Mouse (Mus musculus) effector memory CD4-positive, alpha-beta T cell, adult 5 months (primary cell): ENCODE results near the gene Mapre1. TPM values are rescaled to one million over a fixed set of nuclear protein-coding genes. Genes with fewer than 3 reads are reported as not detected.

Experiments
- polyA plus RNA-seq: library from polyadenylated mRNA; unstranded; fragments of 100-300 nt; shearing (Covaris generic); gene quantifications from one replicate; pipeline ENCODE4 v1.2.1, GENCODE M21; 2017

Mapre1 gene
- polyA plus RNA-seq = 231 TPM

DNA sequence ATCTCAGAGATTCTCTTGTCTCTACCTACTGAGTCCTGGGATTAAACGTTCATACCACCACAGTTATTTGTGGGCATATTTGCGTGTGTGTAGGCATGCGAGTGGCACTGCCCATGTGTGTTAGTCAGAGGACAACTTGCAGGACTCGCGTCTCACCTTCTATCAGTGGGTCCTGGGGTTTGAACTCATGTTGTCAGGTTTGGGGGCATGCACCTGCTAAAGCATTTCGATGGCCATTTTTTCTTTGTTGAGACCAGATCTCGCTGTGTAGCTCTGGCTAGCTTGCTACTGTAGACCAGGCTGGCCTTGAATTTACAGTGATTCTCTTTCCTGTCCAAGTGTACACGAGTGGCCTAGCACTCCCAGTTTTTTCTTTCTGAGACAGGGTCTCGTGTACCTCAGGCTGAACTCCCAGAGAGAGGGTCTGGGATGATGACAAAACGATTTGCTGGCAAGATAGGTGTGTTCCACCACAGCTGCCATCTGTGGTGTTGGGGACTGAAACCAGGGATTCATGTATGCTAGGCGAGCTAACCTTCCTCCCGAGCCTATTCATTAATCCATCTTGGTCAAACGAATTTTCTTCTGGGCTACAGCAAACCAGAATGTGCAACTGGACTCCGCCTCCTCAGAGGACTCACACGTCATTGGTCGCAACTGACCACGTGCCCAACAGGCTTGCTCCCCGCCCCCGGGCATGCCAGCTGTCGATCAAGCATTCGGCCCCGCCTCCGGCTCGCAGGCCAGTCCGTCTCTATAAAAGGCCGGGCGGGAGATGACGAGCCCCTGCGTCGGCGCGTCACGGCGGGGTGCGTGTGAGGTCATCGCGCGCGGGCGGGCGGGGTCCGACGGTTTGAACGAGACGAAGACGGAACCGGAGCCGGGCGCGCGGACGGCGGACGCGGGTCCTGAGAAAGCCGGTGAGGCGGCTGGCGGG is at the start of gene Mapre1:
Gene Mapre1, plus strand, starts transcription at position 775 of the 937 bp plus-strand sequence.

DNA sequence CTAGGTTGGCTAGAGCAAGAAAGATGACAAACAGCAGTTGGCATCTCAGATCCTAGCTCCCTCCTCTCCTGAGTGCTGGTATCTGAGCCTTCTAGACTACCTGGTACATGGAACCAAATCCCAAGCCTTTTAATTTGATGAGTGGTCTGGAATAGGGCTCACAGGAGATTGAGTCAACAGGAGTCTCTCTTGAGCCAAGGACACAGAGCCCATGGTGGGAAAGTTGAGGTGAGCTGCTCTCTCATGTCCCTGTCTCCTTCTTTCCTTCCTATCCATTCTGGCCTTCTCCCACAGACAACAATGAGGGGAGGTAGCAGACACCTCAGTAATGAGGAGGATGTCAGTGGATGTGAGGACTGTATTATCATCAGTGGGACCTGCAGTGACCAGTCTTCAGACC is 44.7 kb upstream of the Mapre1 start, which contains the start of gene Dnmt3c:
Gene Dnmt3c, plus strand, starts transcription at position 301 of the 400 bp plus-strand sequence.

DNA sequence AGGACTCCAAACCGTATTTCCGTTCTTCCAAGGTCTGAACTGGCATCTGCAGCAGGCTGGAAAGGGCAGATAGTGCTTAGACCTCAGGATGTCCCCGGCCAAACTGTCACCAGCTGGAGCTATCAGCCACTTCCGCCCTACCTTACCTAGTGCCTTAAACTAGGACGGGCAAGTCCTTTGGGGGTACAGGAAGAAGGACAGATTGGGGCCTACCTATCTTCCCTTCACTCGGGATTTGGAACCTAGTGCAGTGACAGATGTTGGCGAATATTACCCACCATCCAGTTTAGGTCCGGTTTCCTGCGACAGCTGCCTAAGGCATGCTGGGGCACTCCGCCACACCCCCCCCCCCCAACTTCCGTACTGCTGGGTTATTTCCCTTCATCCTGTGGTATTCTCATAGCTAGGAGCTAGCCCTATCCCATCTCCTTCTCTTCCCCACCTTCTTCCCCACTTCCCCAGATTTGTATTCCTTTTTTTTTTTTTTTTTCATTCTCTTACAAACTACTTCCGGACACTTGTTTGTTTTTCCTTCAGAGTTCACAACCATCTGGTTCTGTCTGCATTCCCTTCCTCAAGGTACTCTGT is 38.4 kb downstream of the Mapre1 start, which contains the start of gene Efcab8:
Gene Efcab8, plus strand, starts transcription at position 538 of the 588 bp plus-strand sequence.

Other genes with a start within 250 kb of the Mapre1 start
- gene 4930404H24Rik, start 248.5 kb upstream of the Mapre1 start, polyA plus RNA-seq = not detected
- gene Nol4l, start 211.3 kb upstream of the Mapre1 start, polyA plus RNA-seq = 0.92 TPM
- gene Commd7, start 108.5 kb upstream of the Mapre1 start, polyA plus RNA-seq = 68.8 TPM
- gene Dnmt3b, start 91.8 kb upstream of the Mapre1 start, polyA plus RNA-seq = 4.9 TPM
- gene Dnmt3c, start 44.6 kb upstream of the Mapre1 start, polyA plus RNA-seq = not detected
- not detected for gene Efcab8, start 38.7 kb downstream of the Mapre1 start, polyA plus RNA-seq
- gene Sun5, start 129.8 kb downstream of the Mapre1 start, polyA plus RNA-seq = not detected
- gene Bpifb2, start 133.8 kb downstream of the Mapre1 start, polyA plus RNA-seq = not detected
- gene Bpifb6, start 159.1 kb downstream of the Mapre1 start, polyA plus RNA-seq = not detected
- gene Bpifb3, start 177.0 kb downstream of the Mapre1 start, polyA plus RNA-seq = not detected
- gene Bpifb4, start 196.9 kb downstream of the Mapre1 start, polyA plus RNA-seq = not detected
- not detected for gene Bpifa6, start 233.7 kb downstream of the Mapre1 start, polyA plus RNA-seq